Mouse (Mus musculus): Measurements from ENCODE around the gene Pcsk5. TPM values are rescaled to one million over a fixed set of nuclear protein-coding genes. Genes with fewer than 3 reads are reported as not detected.

The Pcsk5 gene
- polyA plus RNA-seq, 1 experiment from 2014 or later, result 12.5 TPM

GRCm38 (mm10) chr19:17691626-17692025 is 145.8 kb downstream of the Pcsk5 start:
- H3K9me3 ChIP-seq, result no peaks in the 10 kb centered on the region

GRCm38 (mm10) chr19:17678371-17678770 is 159.1 kb downstream of the Pcsk5 start:
- 92% methylated on average over 7 of the region's 7 CpGs for WGBS
- Histone ChIP-seq H3K27ac (no peak overlapping the region), H3K27me3 (no peaks in the 10 kb centered on the region), H3K4me1 (no peaks in the 10 kb centered on the region), H3K9ac (no peak overlapping the region), H3K9me3 (no peaks in the 10 kb centered on the region), H3K4me2 (no peak overlapping the region), H3K36me3 (replicated peaks) (no peaks in the 10 kb centered on the region), H3K4me3 (replicated peaks) (no peak overlapping the region)
- ATAC-seq (ENCODE audit: low FRiP score), result no peak

More at GRCm38 (mm10) chr19:17691626-17692025, 145.8 kb downstream of the Pcsk5 start:
- Histone ChIP-seq H3K36me3 (replicated peaks) (no peaks in the 10 kb centered on the region), H3K27me3 (no peaks in the 10 kb centered on the region), H3K27ac (no peak overlapping the region), H3K4me3 (replicated peaks) (no peak overlapping the region), H3K4me1 (no peaks in the 10 kb centered on the region), H3K9ac (no peak overlapping the region), H3K4me2 (no peak overlapping the region)
- 94% methylated on average over 6 of the region's 6 CpGs for WGBS
- no peak for ATAC-seq (ENCODE audit: low FRiP score)

GRCm38 (mm10) chr19:17662676-17663075 is 174.8 kb downstream of the Pcsk5 start:
- H3K27ac ChIP-seq, result no peak overlapping the region
- 76% methylated on average over 3 of the region's 3 CpGs for WGBS
- H3K4me3 ChIP-seq (replicated peaks), result no peak overlapping the region
- no peak overlapping the region for H3K9ac ChIP-seq
- H3K4me1 ChIP-seq, result no peaks in the 10 kb centered on the region
- H3K9me3 ChIP-seq, result no peaks in the 10 kb centered on the region
- H3K4me2 ChIP-seq, result no peak overlapping the region
- H3K27me3 ChIP-seq, result no peaks in the 10 kb centered on the region
- ATAC-seq (ENCODE audit: low FRiP score), result no peak
- no peaks in the 10 kb centered on the region for H3K36me3 ChIP-seq (replicated peaks)

GRCm38 (mm10) chr19:17662271-17662670 is 175.2 kb downstream of the Pcsk5 start:
- Histone ChIP-seq H3K4me2 (no peak overlapping the region), H3K4me1 (no peaks in the 10 kb centered on the region), H3K36me3 (replicated peaks) (no peaks in the 10 kb centered on the region), H3K27me3 (no peaks in the 10 kb centered on the region), H3K27ac (no peak overlapping the region), H3K9ac (no peak overlapping the region), H3K9me3 (no peaks in the 10 kb centered on the region), H3K4me3 (replicated peaks) (no peak overlapping the region)
- 67% methylated on average over 6 of the region's 6 CpGs for WGBS
- ATAC-seq (ENCODE audit: low FRiP score), result no peak

- no peak overlapping the region for H3K27ac ChIP-seq
- no peak overlapping the region for H3K4me2 ChIP-seq
- H3K4me1 ChIP-seq, result no peaks in the 10 kb centered on the region
- no peaks in the 10 kb centered on the region for H3K9me3 ChIP-seq
- H3K36me3 ChIP-seq (replicated peaks), result no peaks in the 10 kb centered on the region
- 80% methylated on average over 3 of the region's 3 CpGs for WGBS
- no peak overlapping the region for H3K9ac ChIP-seq
- no peak for ATAC-seq (ENCODE audit: low FRiP score)
- no peak overlapping the region for H3K4me3 ChIP-seq (replicated peaks)
- H3K27me3 ChIP-seq, result no peaks in the 10 kb centered on the region
Observed at GRCm38 (mm10) chr19:17659321-17659720, 178.1 kb downstream of the Pcsk5 start.

GRCm38 (mm10) chr19:17650831-17651502 is 186.5 kb downstream of the Pcsk5 start:
- Histone ChIP-seq H3K27ac (no peak overlapping the region), H3K9me3 (no peaks in the 10 kb centered on the region), H3K4me2 (no peak overlapping the region), H3K4me3 (replicated peaks) (no peak overlapping the region), H3K36me3 (replicated peaks) (no peaks in the 10 kb centered on the region), H3K4me1 (0 out of 2 replicates have a peak, but pooled peaks cover 6% of the 10 kb centered on the region), H3K27me3 (no peaks in the 10 kb centered on the region), H3K9ac (no peak overlapping the region)
- WGBS, result 65% methylated on average over 5 of the region's 5 CpGs
- no peak for ATAC-seq (ENCODE audit: low FRiP score)

GRCm38 (mm10) chr19:17649967-17650366 is 187.5 kb downstream of the Pcsk5 start:
- H3K36me3 ChIP-seq (replicated peaks), result no peaks in the 10 kb centered on the region
- no peak for ATAC-seq (ENCODE audit: low FRiP score)
- H3K4me3 ChIP-seq (replicated peaks), result no peak overlapping the region
- no peaks in the 10 kb centered on the region for H3K27me3 ChIP-seq
- 0 out of 2 replicates have a peak, but pooled peaks cover 6% of the 10 kb centered on the region for H3K4me1 ChIP-seq
- 86% methylated on average over 3 of the region's 3 CpGs for WGBS
- H3K9ac ChIP-seq, result no peak overlapping the region
- H3K9me3 ChIP-seq, result no peaks in the 10 kb centered on the region
- no peak overlapping the region for H3K4me2 ChIP-seq
- H3K27ac ChIP-seq, result no peak overlapping the region

GRCm38 (mm10) chr19:17643128-17643797 is 194.2 kb downstream of the Pcsk5 start:
- H3K36me3 ChIP-seq (replicated peaks), result no peaks in the 10 kb centered on the region
- no peak overlapping the region for H3K4me2 ChIP-seq
- no peaks in the 10 kb centered on the region for H3K9me3 ChIP-seq
- no peak overlapping the region for H3K9ac ChIP-seq
- H3K27ac ChIP-seq, result no peak overlapping the region
- no peak for ATAC-seq (ENCODE audit: low FRiP score)
- no peaks in the 10 kb centered on the region for H3K27me3 ChIP-seq
- WGBS, result 73% methylated on average over 3 of the region's 3 CpGs
- H3K4me1 ChIP-seq, result no peaks in the 10 kb centered on the region
- H3K4me3 ChIP-seq (replicated peaks), result no peak overlapping the region

GRCm38 (mm10) chr19:17635984-17636383 is 201.4 kb downstream of the Pcsk5 start:
- Histone ChIP-seq H3K27me3 (no peaks in the 10 kb centered on the region), H3K9me3 (no peaks in the 10 kb centered on the region), H3K27ac (no peak overlapping the region), H3K36me3 (replicated peaks) (no peaks in the 10 kb centered on the region), H3K4me2 (no peak overlapping the region), H3K9ac (no peak overlapping the region), H3K4me3 (replicated peaks) (no peak overlapping the region), H3K4me1 (no peaks in the 10 kb centered on the region)
- 71% methylated on average over 6 of the region's 6 CpGs for WGBS
- ATAC-seq (ENCODE audit: low FRiP score), result no peak

- no peak overlapping the region for H3K27ac ChIP-seq
- no peak overlapping the region for H3K9ac ChIP-seq
- no peak overlapping the region for H3K4me2 ChIP-seq
- WGBS, result 82% methylated on average over 4 of the region's 4 CpGs
- H3K27me3 ChIP-seq, result no peaks in the 10 kb centered on the region
- ATAC-seq (ENCODE audit: low FRiP score), result no peak
- no peaks in the 10 kb centered on the region for H3K36me3 ChIP-seq (replicated peaks)
- H3K9me3 ChIP-seq, result no peaks in the 10 kb centered on the region
- H3K4me3 ChIP-seq (replicated peaks), result no peak overlapping the region
- no peaks in the 10 kb centered on the region for H3K4me1 ChIP-seq
Observed at GRCm38 (mm10) chr19:17615646-17616045, 221.8 kb downstream of the Pcsk5 start.

- no peak overlapping the region for H3K27ac ChIP-seq
- H3K27me3 ChIP-seq, result no peaks in the 10 kb centered on the region
- ATAC-seq (ENCODE audit: low FRiP score), result no peak
- no peaks in the 10 kb centered on the region for H3K9me3 ChIP-seq
- H3K4me1 ChIP-seq, result no peaks in the 10 kb centered on the region
- no peaks in the 10 kb centered on the region for H3K36me3 ChIP-seq (replicated peaks)
- no peak overlapping the region for H3K4me3 ChIP-seq (replicated peaks)
- no peak overlapping the region for H3K4me2 ChIP-seq
- H3K9ac ChIP-seq, result no peak overlapping the region
- 71% methylated on average over 1 of the region's 1 CpGs for WGBS
Observed at GRCm38 (mm10) chr19:17606510-17606909, 230.9 kb downstream of the Pcsk5 start.

GRCm38 (mm10) chr19:17606093-17606492 is 231.3 kb downstream of the Pcsk5 start:
- WGBS, result 88% methylated on average over 2 of the region's 2 CpGs
- Histone ChIP-seq H3K9me3 (no peaks in the 10 kb centered on the region), H3K27me3 (no peaks in the 10 kb centered on the region), H3K9ac (no peak overlapping the region), H3K4me3 (replicated peaks) (no peak overlapping the region), H3K27ac (no peak overlapping the region), H3K36me3 (replicated peaks) (no peaks in the 10 kb centered on the region), H3K4me1 (no peaks in the 10 kb centered on the region), H3K4me2 (no peak overlapping the region)
- ATAC-seq (ENCODE audit: low FRiP score), result no peak

GRCm38 (mm10) chr19:17603322-17603721 is 234.1 kb downstream of the Pcsk5 start:
- 83% methylated on average over 3 of the region's 3 CpGs for WGBS
- Histone ChIP-seq H3K4me3 (replicated peaks) (no peak overlapping the region), H3K27ac (no peak overlapping the region), H3K9ac (no peak overlapping the region), H3K4me2 (no peak overlapping the region), H3K4me1 (no peaks in the 10 kb centered on the region), H3K36me3 (replicated peaks) (no peaks in the 10 kb centered on the region), H3K27me3 (no peaks in the 10 kb centered on the region), H3K9me3 (no peaks in the 10 kb centered on the region)
- ATAC-seq (ENCODE audit: low FRiP score), result no peak

All from forebrain, embryonic 12.5 days (tissue).